Mouse (Mus musculus): Measurements from ENCODE around the gene Hmcn2. TPM values are rescaled to one million over a fixed set of nuclear protein-coding genes. Genes with fewer than 3 reads are reported as not detected.
A peak's percentile ranks its signal among the peaks of the same experiment; 100 is the strongest.

Hmcn2 gene
- polyA plus RNA-seq, 1 experiment: 16.8 TPM

GRCm38 (mm10) chr2:31372186-31372585 is 58.0 kb downstream of the Hmcn2 start:
- TF ChIP-seq POLR2A (IDR thresholded peaks at IDR 0.05; ENCODE audit: borderline replicate concordance, extremely low read depth, low read depth, low read length): no peak
- no peak for TF ChIP-seq CTCF (IDR thresholded peaks at IDR 0.05; ENCODE audit: insufficient read depth, low read length)
- WGBS: 96% methylated on average over 4 of the region's 4 CpGs
- Histone ChIP-seq H3K4me3 (replicated peaks; ENCODE audit: extremely low read depth, low read depth, low read length) (no peak overlapping the region), H3K4me1 (ENCODE audit: control insufficient read depth, insufficient read depth, low read length) (no peaks in the 10 kb centered on the region)
- DNase-seq: no peak

DNA sequence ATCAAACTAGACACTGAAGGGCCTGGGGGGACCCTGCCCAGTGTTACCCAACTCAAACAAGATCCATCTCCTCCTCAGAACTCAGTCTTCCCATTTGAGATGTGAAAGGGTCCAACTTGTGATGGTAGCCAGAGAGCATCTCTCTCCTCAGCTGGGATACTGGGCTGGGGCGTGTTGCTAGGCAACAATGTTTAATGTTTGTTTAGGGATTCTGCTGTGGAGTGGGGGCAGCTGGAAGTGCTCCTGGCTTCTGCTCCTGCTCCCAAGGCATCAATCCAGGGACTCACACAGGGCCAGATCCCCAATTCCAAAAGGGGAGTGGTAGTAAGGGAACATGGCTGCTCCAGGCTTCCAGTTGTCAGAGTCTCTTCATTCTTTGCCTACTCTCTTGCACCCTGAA is 60.2 kb downstream of the Hmcn2 start:
- DNase-seq: no peak
- WGBS: 65% methylated on average over 1 of the region's 1 CpGs
- H3K4me3 ChIP-seq (replicated peaks; ENCODE audit: extremely low read depth, low read depth, low read length): no peak overlapping the region
- no peaks in the 10 kb centered on the region for H3K4me1 ChIP-seq (ENCODE audit: control insufficient read depth, insufficient read depth, low read length)
- no peak for TF ChIP-seq CTCF (IDR thresholded peaks at IDR 0.05; ENCODE audit: insufficient read depth, low read length)
- no peak for TF ChIP-seq POLR2A (IDR thresholded peaks at IDR 0.05; ENCODE audit: borderline replicate concordance, extremely low read depth, low read depth, low read length)

DNA sequence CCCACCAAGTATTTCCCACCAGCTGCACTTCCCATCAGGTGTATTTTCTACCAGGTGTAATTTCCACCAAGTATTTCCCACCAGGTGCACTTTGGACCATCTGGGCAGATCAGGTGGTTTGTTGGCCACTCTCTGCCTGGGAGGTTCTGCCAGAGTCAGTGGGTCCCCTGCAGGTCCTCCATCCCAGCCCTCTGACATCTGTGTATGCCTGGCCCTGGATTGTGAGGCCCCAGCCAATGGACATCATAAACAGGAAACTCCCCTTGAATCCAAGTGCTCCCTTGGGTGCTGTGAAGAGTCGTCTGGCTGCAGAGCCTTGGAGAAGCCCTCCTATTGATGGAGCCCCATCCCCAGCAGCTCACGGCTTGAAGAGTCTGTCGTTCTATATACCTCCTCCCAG is 61.8 kb downstream of the Hmcn2 start:
- H3K4me3 ChIP-seq (replicated peaks; ENCODE audit: extremely low read depth, low read depth, low read length): no peak overlapping the region
- no peaks in the 10 kb centered on the region for H3K4me1 ChIP-seq (ENCODE audit: control insufficient read depth, insufficient read depth, low read length)
- no peak for TF ChIP-seq POLR2A (IDR thresholded peaks at IDR 0.05; ENCODE audit: borderline replicate concordance, extremely low read depth, low read depth, low read length)
- no peak for TF ChIP-seq CTCF (IDR thresholded peaks at IDR 0.05; ENCODE audit: insufficient read depth, low read length)
- no peak for DNase-seq
- WGBS: 44% methylated on average over 3 of the region's 3 CpGs

DNA sequence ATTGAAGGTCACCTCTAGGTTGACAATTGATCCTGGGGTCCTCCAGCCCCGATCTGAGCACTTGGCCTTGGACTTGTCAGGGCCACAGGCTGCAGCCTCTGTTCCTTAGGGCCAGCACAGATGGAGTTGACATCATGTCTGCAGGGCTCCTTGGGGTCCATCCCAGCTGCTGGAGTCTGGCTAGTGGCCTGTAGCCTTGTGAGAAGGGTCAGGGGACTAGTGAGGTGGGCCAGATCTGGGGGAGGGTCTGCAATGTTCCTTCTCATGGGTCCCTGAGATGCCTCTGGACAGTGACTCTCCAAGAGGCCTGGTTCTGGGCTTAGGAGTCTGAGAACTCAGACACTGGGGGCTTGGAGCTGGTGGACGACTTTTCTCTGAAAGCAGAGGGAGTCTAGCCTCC is 63.3 kb downstream of the Hmcn2 start:
- H3K4me3 ChIP-seq (replicated peaks; ENCODE audit: extremely low read depth, low read depth, low read length): no peak overlapping the region
- 50% methylated on average over 2 of the region's 2 CpGs for WGBS
- TF ChIP-seq CTCF (IDR thresholded peaks at IDR 0.05; ENCODE audit: insufficient read depth, low read length) (no peak), POLR2A (IDR thresholded peaks at IDR 0.05; ENCODE audit: borderline replicate concordance, extremely low read depth, low read depth, low read length) (no peak)
- no peak for DNase-seq
- no peaks in the 10 kb centered on the region for H3K4me1 ChIP-seq (ENCODE audit: control insufficient read depth, insufficient read depth, low read length)

DNA sequence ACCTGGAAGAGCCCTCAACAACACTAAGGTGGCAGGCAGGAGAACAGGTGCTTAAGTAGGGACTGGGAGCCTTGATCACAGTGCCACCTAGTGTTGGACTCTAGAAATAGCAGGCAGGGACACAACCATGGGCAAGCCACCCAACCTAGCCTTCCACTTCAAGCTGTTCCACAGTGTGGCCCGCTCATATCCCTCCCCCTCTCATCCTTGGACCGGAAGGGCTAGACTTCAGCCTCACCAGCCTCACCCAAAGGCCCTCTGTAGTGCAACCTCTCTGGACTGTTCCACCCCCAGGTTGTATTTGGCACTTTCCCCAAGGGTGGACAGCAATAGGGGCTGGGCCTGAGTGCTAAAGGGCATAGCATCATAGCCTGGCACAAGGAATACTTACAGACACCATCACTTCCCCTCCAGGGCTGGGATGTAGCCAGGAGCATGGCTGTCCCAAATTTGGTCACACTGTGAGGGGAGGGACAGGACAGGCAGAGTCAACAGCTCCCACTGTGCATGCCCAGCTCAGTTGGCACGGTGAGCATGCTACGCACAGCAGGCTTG is 67.2 kb downstream of the Hmcn2 start:
- TF ChIP-seq CTCF (IDR thresholded peaks at IDR 0.05; ENCODE audit: insufficient read depth, low read length) (peak; percentile 94), POLR2A (IDR thresholded peaks at IDR 0.05; ENCODE audit: borderline replicate concordance, extremely low read depth, low read depth, low read length) (no peak)
- no peak overlapping the region for H3K4me3 ChIP-seq (replicated peaks; ENCODE audit: extremely low read depth, low read depth, low read length)
- WGBS: 52% methylated on average over 4 of the region's 4 CpGs
- H3K4me1 ChIP-seq (ENCODE audit: control insufficient read depth, insufficient read depth, low read length): no peaks in the 10 kb centered on the region
- peak; percentile 26 for DNase-seq

- TF ChIP-seq CTCF (IDR thresholded peaks at IDR 0.05; ENCODE audit: insufficient read depth, low read length): peak; percentile 67
- TF ChIP-seq POLR2A (IDR thresholded peaks at IDR 0.05; ENCODE audit: borderline replicate concordance, extremely low read depth, low read depth, low read length): no peak
- 16% methylated on average over 4 of the region's 4 CpGs for WGBS
- Histone ChIP-seq H3K4me1 (ENCODE audit: control insufficient read depth, insufficient read depth, low read length) (no peaks in the 10 kb centered on the region), H3K4me3 (replicated peaks; ENCODE audit: extremely low read depth, low read depth, low read length) (no peak overlapping the region)
- peak; percentile 51 for DNase-seq
Measured at GRCm38 (mm10) chr2:31382952-31383351, 68.7 kb downstream of the Hmcn2 start.

DNA sequence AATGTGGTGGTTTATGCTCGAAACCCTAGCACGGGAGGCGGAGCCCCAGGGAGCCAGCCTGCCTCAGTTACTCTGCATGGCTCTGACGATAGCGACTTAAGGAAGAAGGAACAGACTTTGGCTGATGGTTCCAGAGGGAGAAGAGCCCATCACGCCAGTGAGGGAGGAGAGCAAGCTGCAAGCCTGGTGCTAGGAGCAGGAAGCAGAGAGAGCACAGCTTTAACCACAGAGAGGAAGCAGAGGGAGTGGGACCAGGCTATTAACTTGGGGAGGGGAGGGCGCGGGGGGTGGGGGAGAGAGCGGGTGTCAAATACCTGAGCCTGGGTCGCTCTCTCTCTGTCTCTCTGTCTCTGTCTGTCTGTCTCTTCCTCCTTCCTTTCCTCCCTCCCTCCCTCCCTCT is 102.8 kb downstream of the Hmcn2 start:
- H3K4me1 ChIP-seq (ENCODE audit: control insufficient read depth, insufficient read depth, low read length): no peaks in the 10 kb centered on the region
- H3K4me3 ChIP-seq (replicated peaks; ENCODE audit: extremely low read depth, low read depth, low read length): no peak overlapping the region
- TF ChIP-seq POLR2A (IDR thresholded peaks at IDR 0.05; ENCODE audit: borderline replicate concordance, extremely low read depth, low read depth, low read length): no peak
- TF ChIP-seq CTCF (IDR thresholded peaks at IDR 0.05; ENCODE audit: insufficient read depth, low read length): no peak
- DNase-seq: no peak
- 51% methylated on average over 10 of the region's 10 CpGs for WGBS

DNA sequence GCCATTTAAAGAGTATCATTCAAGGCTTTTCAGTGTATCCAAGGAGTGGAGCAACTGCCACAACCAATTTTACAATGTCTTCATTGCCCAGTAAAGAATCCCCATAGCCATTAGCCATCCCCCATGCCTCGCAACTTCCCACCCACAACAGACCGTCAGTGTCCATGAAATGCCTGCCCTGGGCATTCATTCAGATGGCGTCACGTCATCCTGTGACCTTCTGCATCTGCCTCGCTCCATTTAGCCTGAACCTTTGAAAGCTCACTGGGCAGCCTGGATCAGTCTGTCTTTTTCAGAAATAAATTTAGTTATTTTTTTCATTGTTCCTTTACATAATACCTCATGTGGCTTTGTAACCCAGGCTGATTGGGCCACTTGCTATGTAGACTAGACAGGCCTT is 103.8 kb downstream of the Hmcn2 start:
- Histone ChIP-seq H3K4me3 (replicated peaks; ENCODE audit: extremely low read depth, low read depth, low read length) (no peak overlapping the region), H3K4me1 (ENCODE audit: control insufficient read depth, insufficient read depth, low read length) (no peaks in the 10 kb centered on the region)
- 86% methylated on average over 5 of the region's 5 CpGs for WGBS
- TF ChIP-seq CTCF (IDR thresholded peaks at IDR 0.05; ENCODE audit: insufficient read depth, low read length): no peak
- TF ChIP-seq POLR2A (IDR thresholded peaks at IDR 0.05; ENCODE audit: borderline replicate concordance, extremely low read depth, low read depth, low read length): no peak
- DNase-seq: no peak

DNA sequence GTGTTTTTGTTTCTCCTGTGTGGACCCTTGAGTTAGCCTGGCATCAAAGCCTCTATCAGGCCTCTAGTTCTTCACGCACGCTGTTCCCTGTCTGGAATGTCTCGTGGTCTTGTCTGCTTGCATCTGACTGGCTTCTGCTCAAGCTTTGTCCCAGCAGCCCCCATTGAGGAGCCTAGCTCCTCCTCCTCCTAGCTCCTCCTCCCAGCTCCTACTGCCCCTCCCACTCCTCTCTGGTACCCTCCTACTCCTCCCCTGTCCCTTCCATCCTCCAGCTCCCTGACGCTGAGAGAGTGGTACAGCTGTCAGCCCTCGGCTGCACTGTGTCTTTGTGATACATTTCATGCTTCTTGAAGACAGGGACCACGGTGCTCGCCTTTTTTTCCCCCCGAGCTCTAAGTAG is 104.4 kb downstream of the Hmcn2 start:
- no peak for DNase-seq
- TF ChIP-seq CTCF (IDR thresholded peaks at IDR 0.05; ENCODE audit: insufficient read depth, low read length): no peak
- TF ChIP-seq POLR2A (IDR thresholded peaks at IDR 0.05; ENCODE audit: borderline replicate concordance, extremely low read depth, low read depth, low read length): no peak
- H3K4me1 ChIP-seq (ENCODE audit: control insufficient read depth, insufficient read depth, low read length): no peaks in the 10 kb centered on the region
- H3K4me3 ChIP-seq (replicated peaks; ENCODE audit: extremely low read depth, low read depth, low read length): no peak overlapping the region
- 38% methylated on average over 8 of the region's 8 CpGs for WGBS

- no peaks in the 10 kb centered on the region for H3K4me1 ChIP-seq (ENCODE audit: control insufficient read depth, insufficient read depth, low read length)
- 70% methylated on average over 6 of the region's 6 CpGs for WGBS
- no peak for DNase-seq
- TF ChIP-seq POLR2A (IDR thresholded peaks at IDR 0.05; ENCODE audit: borderline replicate concordance, extremely low read depth, low read depth, low read length) (no peak), CTCF (IDR thresholded peaks at IDR 0.05; ENCODE audit: insufficient read depth, low read length) (no peak)
- no peak overlapping the region for H3K4me3 ChIP-seq (replicated peaks; ENCODE audit: extremely low read depth, low read depth, low read length)
Measured at GRCm38 (mm10) chr2:31420914-31421313, 106.7 kb downstream of the Hmcn2 start.

Data from lung, adult 2 months (tissue).